27 mouse cellular contexts compared by ENCODE assay signal in genomic region chr1:166944540-166944939, GRCm38 (mm10). TPM values are rescaled to one million over a fixed set of nuclear protein-coding genes. Genes with fewer than 3 reads are reported as not detected.
"Had no signal": no experiment of that assay in that cellular context is flagged by ENCODE, and none has a peak within 500 bp of the region (broad histone marks: within the 10 kb centered on the region; RNA-seq: fewer than 3 reads in every experiment).

No protein-coding gene starts in this region.

- ATAC-seq: forebrain, embryonic 13.5 days; forebrain, embryonic 14.5 days; forebrain, embryonic 16.5 days; forebrain, postnatal 0 days had no signal

- H3K27me3 ChIP-seq: embryonic facial prominence, embryonic 12.5 days; embryonic facial prominence, embryonic 13.5 days; embryonic facial prominence, embryonic 15.5 days; forebrain, embryonic 12.5 days; forebrain, embryonic 13.5 days had no signal

- DNase-seq: cerebellum, adult 8-10 months; cerebellum, adult 9-10 months; cerebellum, adult 9-11 months; cerebellum, postnatal 10 days; cerebellum, postnatal 14 days; cerebellum, postnatal 25 days; cerebellum, postnatal 36 days; embryo, embryonic 11 days; forebrain, postnatal 0 days; gastrocnemius, adult 2 months; gastrocnemius, postnatal 10 days; gastrocnemius, postnatal 14 days; gastrocnemius, postnatal 25 days; gastrocnemius, postnatal 36 days; heart, adult 11 months; heart, adult 18-20 months; heart, adult 2 months had no signal

- H3K9me3 ChIP-seq: embryonic facial prominence, embryonic 10.5 days; embryonic facial prominence, embryonic 12.5 days; embryonic facial prominence, embryonic 13.5 days; embryonic facial prominence, embryonic 15.5 days; forebrain, embryonic 10.5 days; forebrain, embryonic 12.5 days; forebrain, embryonic 13.5 days had no signal

- H3K4me3 ChIP-seq: embryonic facial prominence, embryonic 10.5 days; embryonic facial prominence, embryonic 12.5 days; embryonic facial prominence, embryonic 13.5 days; embryonic facial prominence, embryonic 15.5 days; erythroblast, embryonic 14.5 days; forebrain, embryonic 10.5 days; forebrain, embryonic 12.5 days; forebrain, embryonic 13.5 days; gastrocnemius, adult 2 months; heart, adult 2 months had no signal

- H3K9ac ChIP-seq: embryonic facial prominence, embryonic 12.5 days; embryonic facial prominence, embryonic 13.5 days; embryonic facial prominence, embryonic 15.5 days; forebrain, embryonic 12.5 days; forebrain, embryonic 13.5 days; forebrain, postnatal 0 days had no signal

- H3K36me3 ChIP-seq: embryonic facial prominence, embryonic 10.5 days; embryonic facial prominence, embryonic 12.5 days; embryonic facial prominence, embryonic 13.5 days; embryonic facial prominence, embryonic 15.5 days; forebrain, embryonic 10.5 days; forebrain, embryonic 12.5 days had no signal

- H3K27ac ChIP-seq: embryonic facial prominence, embryonic 10.5 days; embryonic facial prominence, embryonic 12.5 days; embryonic facial prominence, embryonic 13.5 days; embryonic facial prominence, embryonic 15.5 days; forebrain, embryonic 10.5 days; forebrain, embryonic 12.5 days; forebrain, embryonic 13.5 days; gastrocnemius, adult 2 months; heart, adult 2 months had no signal

- H3K4me1 ChIP-seq: embryonic facial prominence, embryonic 12.5 days; forebrain, embryonic 10.5 days; forebrain, embryonic 12.5 days had no signal

- H3K4me2 ChIP-seq: embryonic facial prominence, embryonic 12.5 days; embryonic facial prominence, embryonic 13.5 days; embryonic facial prominence, embryonic 15.5 days; forebrain, embryonic 12.5 days; forebrain, embryonic 13.5 days had no signal

RNA-seq across cellular contexts. Expression of gene Fam78b, which starts 56.7 kb away (rescaled TPM):
- polyA plus RNA-seq: erythroblast, embryonic 14.5 days had no signal
